Mouse (Mus musculus) neural tube, embryonic 12.5 days (tissue): ENCODE measurements at regions not wholly inside any gene's neighbourhood (a gene's known extent, or its start where the extent isn't known, plus 50 kb on each side); places are given as distances from the start of the nearest gene placed in this dataset.

Experiments used
- ATAC-seq: fragments of 200-750 bp; cut with Nextera tagmentation; 2 replicates; pipeline ENCODE4 v1.8.0; 2017; ENCODE audit warnings: low read depth, mild to moderate bottlenecking, moderate TSS enrichment, moderate library complexity; ENCODE audit not compliant: low FRiP score
- H3K27ac ChIP-seq: fragments of 300-500 bp; sonication (generic); 2 replicates; pipeline ENCODE4 v1.5.1; 2016
- H3K27me3 ChIP-seq: fragments of 300-500 bp; sonication (generic); replicated peaks from 2 replicates; pipeline ENCODE4 v1.6.1; 2016; ENCODE audit warnings: mild to moderate bottlenecking
- H3K36me3 ChIP-seq: fragments of 300-500 bp; sonication (generic); 2 replicates; pipeline ENCODE4 v1.6.1; 2016; ENCODE audit warnings: mild to moderate bottlenecking
- H3K4me1 ChIP-seq: fragments of 300-500 bp; sonication (generic); 2 replicates; pipeline ENCODE4 v1.6.1; 2016
- H3K4me2 ChIP-seq: fragments of 300-500 bp; sonication (generic); replicated peaks from 2 replicates; pipeline ENCODE4 v1.6.1; 2016; ENCODE audit warnings: mild to moderate bottlenecking
- H3K4me3 ChIP-seq: fragments of 300-500 bp; sonication (generic); 2 replicates; pipeline ENCODE4 v1.5.1; 2016
- H3K9ac ChIP-seq: fragments of 300-500 bp; sonication (generic); 2 replicates; pipeline ENCODE4 v1.6.1; 2016; ENCODE audit warnings: mild to moderate bottlenecking
- H3K9me3 ChIP-seq: fragments of 300-500 bp; sonication (generic); 2 replicates; pipeline ENCODE4 v1.6.1; 2016; ENCODE audit warnings: mild to moderate bottlenecking
- WGBS: fragments of 180-500 bp; shearing (Covaris S2); methylation state at CpG from one replicate; pipeline ENCODE4 v1.1.7; 2016; 5-methylcytosine and 5-hydroxymethylcytosine counted together

GRCm38 (mm10) chr12:73830122-73830521, 71.1 kb upstream of the Hif1a start:
- no peak overlapping the region for H3K4me3 ChIP-seq
- no peaks in the 10 kb centered on the region for H3K27me3 ChIP-seq
- H3K27ac ChIP-seq = no peak overlapping the region
- no peaks in the 10 kb centered on the region for H3K36me3 ChIP-seq
- H3K4me1 ChIP-seq = no peaks in the 10 kb centered on the region
- WGBS = 46% methylated on average over 7 of the region's 7 CpGs
- 0 out of 2 replicates have a peak, but pooled peaks have one; percentile 21 for ATAC-seq
- H3K4me2 ChIP-seq = no peak overlapping the region
- no peaks in the 10 kb centered on the region for H3K9me3 ChIP-seq
- no peak overlapping the region for H3K9ac ChIP-seq

- no peak overlapping the region for H3K4me2 ChIP-seq
- no peak overlapping the region for H3K9ac ChIP-seq
- ATAC-seq = peak; percentile 44; the same call in 1 of the 2 replicates
- no peaks in the 10 kb centered on the region for H3K4me1 ChIP-seq
- H3K36me3 ChIP-seq = no peaks in the 10 kb centered on the region
- WGBS = 70% methylated on average over 10 of the region's 10 CpGs
- H3K27ac ChIP-seq = no peak overlapping the region
- H3K27me3 ChIP-seq = no peaks in the 10 kb centered on the region
- no peaks in the 10 kb centered on the region for H3K9me3 ChIP-seq
- H3K4me3 ChIP-seq = no peak overlapping the region
These were observed 70.5 kb upstream of the Hif1a start for GRCm38 (mm10) chr12:73830551-73831203.

- no peaks in the 10 kb centered on the region for H3K36me3 ChIP-seq
- no peaks in the 10 kb centered on the region for H3K9me3 ChIP-seq
- H3K4me1 ChIP-seq = no peaks in the 10 kb centered on the region
- H3K27ac ChIP-seq = no peak overlapping the region
- no peak overlapping the region for H3K4me3 ChIP-seq
- ATAC-seq = no peak
- no peaks in the 10 kb centered on the region for H3K27me3 ChIP-seq
- H3K9ac ChIP-seq = no peak overlapping the region
- no peak overlapping the region for H3K4me2 ChIP-seq
- WGBS = 60% methylated on average over 7 of the region's 7 CpGs
These were observed 70.0 kb upstream of the Hif1a start for GRCm38 (mm10) chr12:73831204-73831595.

GRCm38 (mm10) chr12:73831637-73832385, 69.4 kb upstream of the Hif1a start:
- H3K27me3 ChIP-seq = no peaks in the 10 kb centered on the region
- WGBS = 88% methylated on average over 10 of the region's 10 CpGs
- no peak overlapping the region for H3K27ac ChIP-seq
- no peaks in the 10 kb centered on the region for H3K36me3 ChIP-seq
- H3K4me2 ChIP-seq = no peak overlapping the region
- H3K4me3 ChIP-seq = no peak overlapping the region
- H3K9me3 ChIP-seq = no peaks in the 10 kb centered on the region
- no peaks in the 10 kb centered on the region for H3K4me1 ChIP-seq
- H3K9ac ChIP-seq = no peak overlapping the region
- ATAC-seq = no peak

GRCm38 (mm10) chr12:73832789-73833188, 68.4 kb upstream of the Hif1a start:
- Histone ChIP-seq H3K27ac (no peak overlapping the region), H3K9ac (no peak overlapping the region), H3K4me3 (no peak overlapping the region), H3K4me2 (no peak overlapping the region), H3K9me3 (no peaks in the 10 kb centered on the region), H3K4me1 (no peaks in the 10 kb centered on the region), H3K27me3 (no peaks in the 10 kb centered on the region), H3K36me3 (no peaks in the 10 kb centered on the region)
- 89% methylated on average over 3 of the region's 3 CpGs for WGBS
- ATAC-seq = no peak

GRCm38 (mm10) chr12:73836132-73836531, 65.0 kb upstream of the Hif1a start:
- Histone ChIP-seq H3K27ac (no peak overlapping the region), H3K36me3 (no peaks in the 10 kb centered on the region), H3K4me2 (no peak overlapping the region), H3K4me3 (no peak overlapping the region), H3K9ac (no peak overlapping the region), H3K9me3 (no peaks in the 10 kb centered on the region), H3K27me3 (no peaks in the 10 kb centered on the region), H3K4me1 (no peaks in the 10 kb centered on the region)
- ATAC-seq = no peak

- Histone ChIP-seq H3K4me3 (no peak overlapping the region), H3K27ac (no peak overlapping the region), H3K36me3 (no peaks in the 10 kb centered on the region), H3K9ac (no peak overlapping the region), H3K9me3 (no peaks in the 10 kb centered on the region), H3K27me3 (no peaks in the 10 kb centered on the region), H3K4me1 (no peaks in the 10 kb centered on the region), H3K4me2 (no peak overlapping the region)
- no peak for ATAC-seq
- 83% methylated on average over 1 of the region's 1 CpGs for WGBS
These were observed 64.1 kb upstream of the Hif1a start for GRCm38 (mm10) chr12:73837036-73837435.

GRCm38 (mm10) chr12:73837921-73838320, 63.3 kb upstream of the Hif1a start:
- no peaks in the 10 kb centered on the region for H3K36me3 ChIP-seq
- no peak for ATAC-seq
- no peaks in the 10 kb centered on the region for H3K9me3 ChIP-seq
- no peak overlapping the region for H3K4me3 ChIP-seq
- WGBS = 94% methylated on average over 2 of the region's 2 CpGs
- H3K4me2 ChIP-seq = no peak overlapping the region
- no peak overlapping the region for H3K27ac ChIP-seq
- no peak overlapping the region for H3K9ac ChIP-seq
- no peaks in the 10 kb centered on the region for H3K4me1 ChIP-seq
- no peaks in the 10 kb centered on the region for H3K27me3 ChIP-seq

- Histone ChIP-seq H3K4me3 (no peak overlapping the region), H3K27me3 (no peaks in the 10 kb centered on the region), H3K9ac (no peak overlapping the region), H3K27ac (no peak overlapping the region), H3K4me2 (no peak overlapping the region), H3K36me3 (no peaks in the 10 kb centered on the region), H3K4me1 (no peaks in the 10 kb centered on the region), H3K9me3 (no peaks in the 10 kb centered on the region)
- no peak for ATAC-seq
- WGBS = 87% methylated on average over 10 of the region's 10 CpGs
These were observed 62.8 kb upstream of the Hif1a start for GRCm38 (mm10) chr12:73838330-73838729.

GRCm38 (mm10) chr12:73842000-73842675, 59.0 kb upstream of the Hif1a start:
- 78% methylated on average over 9 of the region's 9 CpGs for WGBS
- H3K9me3 ChIP-seq = no peaks in the 10 kb centered on the region
- no peaks in the 10 kb centered on the region for H3K27me3 ChIP-seq
- no peaks in the 10 kb centered on the region for H3K36me3 ChIP-seq
- H3K27ac ChIP-seq = no peak overlapping the region
- no peaks in the 10 kb centered on the region for H3K4me1 ChIP-seq
- no peak for ATAC-seq
- H3K4me3 ChIP-seq = no peak overlapping the region
- no peak overlapping the region for H3K4me2 ChIP-seq
- H3K9ac ChIP-seq = no peak overlapping the region

- no peak overlapping the region for H3K4me2 ChIP-seq
- no peak overlapping the region for H3K27ac ChIP-seq
- no peaks in the 10 kb centered on the region for H3K36me3 ChIP-seq
- H3K27me3 ChIP-seq = no peaks in the 10 kb centered on the region
- no peak overlapping the region for H3K4me3 ChIP-seq
- 84% methylated on average over 3 of the region's 3 CpGs for WGBS
- H3K4me1 ChIP-seq = no peaks in the 10 kb centered on the region
- no peaks in the 10 kb centered on the region for H3K9me3 ChIP-seq
- ATAC-seq = no peak
- H3K9ac ChIP-seq = no peak overlapping the region
These were observed 56.4 kb upstream of the Hif1a start for GRCm38 (mm10) chr12:73844782-73845181.

GRCm38 (mm10) chr12:73846672-73847071, 54.5 kb upstream of the Hif1a start:
- ATAC-seq = no peak
- no peaks in the 10 kb centered on the region for H3K27me3 ChIP-seq
- no peak overlapping the region for H3K9ac ChIP-seq
- no peak overlapping the region for H3K4me2 ChIP-seq
- H3K27ac ChIP-seq = no peak overlapping the region
- WGBS = 87% methylated on average over 10 of the region's 10 CpGs
- no peaks in the 10 kb centered on the region for H3K9me3 ChIP-seq
- H3K4me1 ChIP-seq = no peaks in the 10 kb centered on the region
- H3K4me3 ChIP-seq = no peak overlapping the region
- no peaks in the 10 kb centered on the region for H3K36me3 ChIP-seq
